In genomic region chr1:154771111-154771510, GRCm38 (mm10) we compare ENCODE assay signal across 15 mouse cellular contexts.
"Had no signal": no experiment of that assay in that cellular context is flagged by ENCODE, and none has a peak within 500 bp of the region (broad histone marks: within the 10 kb centered on the region; RNA-seq: fewer than 3 reads in every experiment).

No protein-coding gene starts in this region.

- H3K27ac ChIP-seq: limb, embryonic 12.5 days; limb, embryonic 15.5 days; liver, embryonic 14.5 days; macrophage; midbrain, embryonic 12.5 days; neural tube, embryonic 13.5 days; stomach, postnatal 0 days had no signal

- H3K4me3 ChIP-seq: limb, embryonic 12.5 days; limb, embryonic 15.5 days; midbrain, embryonic 12.5 days; myocyte; neural tube, embryonic 13.5 days had no signal

- H3K4me1 ChIP-seq: limb, embryonic 15.5 days; neural tube, embryonic 13.5 days had no signal

- DNase-seq: kidney, postnatal 14 days; kidney, postnatal 4 days; left cerebral cortex, postnatal 4 days; liver, postnatal 0 days; lung, embryonic 14.5 days; thymus, adult 2 months; thymus, postnatal 14 days had no signal

- H3K27me3 ChIP-seq: limb, embryonic 12.5 days; limb, embryonic 15.5 days; midbrain, embryonic 12.5 days; neural tube, embryonic 13.5 days had no signal
